Mouse (Mus musculus) forebrain, embryonic 11.5 days (tissue): Measurements from ENCODE around the gene Slc9a5. TPM values are rescaled to one million over a fixed set of nuclear protein-coding genes. Genes with fewer than 3 reads are reported as not detected.

Experiments used
- ATAC-seq: fragments of 200-750 bp; cut with Nextera tagmentation; replicated peaks from 2 replicates; pipeline ENCODE4 v1.8.0; 2017; ENCODE audit warnings: moderate TSS enrichment; ENCODE audit not compliant: low FRiP score
- DNase-seq: peaks from one replicate; pipeline ENCODE4 v3.0.0-alpha.2; 2017; ENCODE audit warnings: low spot score
- H3K27ac ChIP-seq: fragments of 300-500 bp; sonication (generic); 2 replicates; pipeline ENCODE4 v1.5.1; 2014; ENCODE audit warnings: low read depth, low read length
- H3K27me3 ChIP-seq: fragments of 300-500 bp; sonication (generic); 2 replicates; pipeline ENCODE4 v1.6.1; 2014; ENCODE audit warnings: mild to moderate bottlenecking, low read length, mixed read lengths; ENCODE audit not compliant: control insufficient read depth, insufficient read depth
- H3K36me3 ChIP-seq: fragments of 300-500 bp; sonication (generic); 2 replicates; pipeline ENCODE4 v1.6.1; 2014; ENCODE audit warnings: mild to moderate bottlenecking, low read length, moderate library complexity, mixed read lengths; ENCODE audit not compliant: control insufficient read depth, insufficient read depth
- H3K4me1 ChIP-seq: fragments of 300-500 bp; sonication (generic); replicated peaks from 2 replicates; pipeline ENCODE4 v1.6.1; 2014; ENCODE audit warnings: low read length, mixed read lengths; ENCODE audit not compliant: control insufficient read depth, insufficient read depth
- H3K4me2 ChIP-seq: fragments of 300-500 bp; sonication (generic); 2 replicates; pipeline ENCODE4 v1.6.1; 2014; ENCODE audit warnings: low read depth, mild to moderate bottlenecking, low read length, moderate library complexity, mixed read lengths; ENCODE audit not compliant: severe bottlenecking
- H3K4me3 ChIP-seq: fragments of 300-500 bp; sonication (generic); 2 replicates; pipeline ENCODE4 v1.5.1; 2014; ENCODE audit warnings: low read depth, low read length
- H3K9ac ChIP-seq: fragments of 300-500 bp; sonication (generic); 2 replicates; pipeline ENCODE4 v1.6.1; 2014; ENCODE audit warnings: low read length
- H3K9me3 ChIP-seq: fragments of 300-500 bp; sonication (generic); 2 replicates; pipeline ENCODE4 v1.6.1; 2016; ENCODE audit warnings: low read length, mixed read lengths; ENCODE audit not compliant: control insufficient read depth
- WGBS: fragments of 180-500 bp; shearing (Covaris S2); extraction: QIAGEN DNeasy Blood & Tissue Kit; methylation state at CpG from one replicate; pipeline ENCODE4 v1.1.7; 2014; 5-methylcytosine and 5-hydroxymethylcytosine counted together
- polyA plus RNA-seq: library from polyadenylated mRNA; unstranded; fragments of >200 nt; fragmentation: Nextera tagmentation; extraction: Ambion mirVana; gene quantifications from 2 replicates; pipeline ENCODE4 v1.2.1, GENCODE M21; 2014

Gene Slc9a5
- polyA plus RNA-seq, 1 experiment from 2014 or later: 7.7 TPM

DNA sequence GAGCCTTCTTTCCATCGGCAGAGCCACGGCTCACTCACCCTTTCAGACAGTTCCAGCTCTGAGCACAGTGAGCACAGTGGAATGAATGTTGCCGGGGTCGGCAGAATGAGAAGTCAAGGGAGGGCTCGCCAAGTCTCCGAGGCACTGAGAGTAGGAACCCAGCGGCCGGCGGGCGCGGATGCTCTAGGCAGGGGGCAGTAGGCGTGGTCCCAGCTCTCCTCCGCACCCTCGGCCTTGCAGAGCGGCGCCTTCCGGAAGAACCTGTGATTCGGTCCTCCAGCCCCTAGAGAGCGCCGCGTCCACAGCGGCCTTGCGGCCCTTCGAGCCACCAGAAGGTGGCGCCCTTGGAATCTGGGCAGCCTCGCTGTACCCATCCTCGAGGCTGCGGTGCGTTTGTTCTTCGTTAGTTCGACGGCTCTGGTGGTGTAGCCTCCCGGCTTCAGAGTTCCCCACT is 25.9 kb downstream of the Slc9a5 start:
- Histone ChIP-seq H3K9me3 (no peaks in the 10 kb centered on the region), H3K4me2 (peak overlapping the region; percentile 49), H3K27ac (no peak overlapping the region), H3K4me3 (0 out of 2 replicates have a peak overlapping the region, but pooled peaks have one; percentile 7), H3K9ac (no peak overlapping the region; the same call in 1 of the 2 replicates), H3K36me3 (no peaks in the 10 kb centered on the region), H3K4me1 (peaks cover 4% of the 10 kb centered on the region; the same call in 1 of the 2 replicates), H3K27me3 (no peaks in the 10 kb centered on the region)
- WGBS: 24% methylated on average over 33 of the region's 33 CpGs
- DNase-seq (peak; percentile 69), ATAC-seq (no peak; the same call in 1 of the 2 replicates)

DNA sequence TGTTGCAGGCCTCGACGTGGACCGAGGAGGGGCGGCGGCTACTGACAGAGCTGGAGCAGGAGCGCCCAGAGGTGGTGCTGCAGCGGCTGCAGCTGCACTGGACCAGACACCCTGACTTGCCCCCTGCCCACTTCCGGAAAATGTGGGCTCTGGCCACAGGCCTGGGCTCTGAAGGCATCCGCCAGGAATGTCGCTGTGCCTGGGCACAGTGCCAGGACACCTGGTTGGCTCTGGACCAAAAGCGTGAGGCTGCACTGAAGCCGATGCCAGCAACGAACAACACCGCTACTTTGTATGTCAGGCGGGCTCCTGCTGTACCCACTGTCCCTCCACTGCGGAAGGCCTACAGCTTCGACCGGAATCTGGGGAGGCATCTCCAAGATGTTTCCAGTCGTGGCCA is 30.0 kb downstream of the Slc9a5 start:
- Histone ChIP-seq H3K9me3 (no peaks in the 10 kb centered on the region), H3K27ac (no peak overlapping the region), H3K36me3 (no peaks in the 10 kb centered on the region), H3K9ac (no peak overlapping the region), H3K4me3 (no peak overlapping the region), H3K27me3 (no peaks in the 10 kb centered on the region), H3K4me2 (no peak overlapping the region), H3K4me1 (peaks cover 4% of the 10 kb centered on the region; the same call in 1 of the 2 replicates)
- WGBS: 81% methylated on average over 19 of the region's 19 CpGs
- DNase-seq (no peak), ATAC-seq (no peak)

DNA sequence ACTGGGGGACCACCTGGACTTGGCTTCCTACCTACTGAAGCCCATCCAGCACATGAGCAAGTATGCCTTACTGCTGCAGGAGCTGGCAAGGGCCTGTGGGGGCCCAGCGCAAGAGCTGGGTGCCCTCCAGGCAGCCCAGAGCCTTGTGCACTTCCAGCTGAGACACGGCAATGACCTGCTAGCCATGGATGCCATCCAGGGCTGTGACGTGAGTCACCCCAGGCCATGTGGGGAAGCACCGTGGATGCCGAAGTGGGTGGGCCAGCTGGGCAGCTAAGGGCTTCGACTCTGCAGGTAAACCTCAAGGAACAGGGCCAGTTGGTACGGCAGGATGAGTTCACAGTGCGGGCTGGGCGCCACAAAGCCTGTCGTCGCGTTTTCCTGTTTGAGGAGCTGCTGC is 31.7 kb downstream of the Slc9a5 start:
- no peak overlapping the region for H3K4me3 ChIP-seq
- no peak overlapping the region for H3K9ac ChIP-seq
- no peaks in the 10 kb centered on the region for H3K36me3 ChIP-seq
- DNase-seq (no peak), ATAC-seq (no peak)
- H3K9me3 ChIP-seq: no peaks in the 10 kb centered on the region
- no peak overlapping the region for H3K4me2 ChIP-seq
- H3K27ac ChIP-seq: no peak overlapping the region
- whole genome bisulfite sequencing: 85% methylated on average over 12 of the region's 12 CpGs
- H3K4me1 ChIP-seq: no peaks in the 10 kb centered on the region
- H3K27me3 ChIP-seq: no peaks in the 10 kb centered on the region

DNA sequence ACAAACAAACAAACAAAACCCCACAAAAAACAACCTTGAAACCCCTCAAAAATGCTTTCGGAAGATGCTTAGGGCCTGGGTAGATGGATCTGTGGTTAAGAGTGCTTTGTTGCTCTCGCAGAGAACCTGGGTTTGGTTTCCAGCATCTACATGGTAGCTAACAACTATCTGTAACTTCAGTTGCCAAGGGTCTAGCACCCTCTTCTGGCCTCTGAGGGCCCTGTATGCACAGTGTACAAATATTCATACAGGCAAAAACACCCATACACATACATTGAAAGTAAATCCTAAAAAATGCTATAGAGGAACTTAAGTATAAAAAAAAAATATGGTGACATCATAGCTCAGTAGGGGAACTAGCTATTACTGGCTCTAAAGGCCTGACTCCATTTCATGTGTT is 35.4 kb downstream of the Slc9a5 start:
- Histone ChIP-seq H3K27ac (no peak overlapping the region), H3K9me3 (no peaks in the 10 kb centered on the region), H3K4me3 (no peak overlapping the region), H3K4me1 (no peaks in the 10 kb centered on the region), H3K27me3 (no peaks in the 10 kb centered on the region), H3K36me3 (no peaks in the 10 kb centered on the region), H3K4me2 (no peak overlapping the region), H3K9ac (no peak overlapping the region)
- 93% methylated on average over 2 of the region's 2 CpGs for WGBS
- DNase-seq (no peak), ATAC-seq (no peak)

- no peak for DNase-seq
- H3K4me2 ChIP-seq: no peak overlapping the region
- no peaks in the 10 kb centered on the region for H3K27me3 ChIP-seq
- WGBS: 65% methylated on average over 1 of the region's 1 CpGs
- no peak overlapping the region for H3K4me3 ChIP-seq
- H3K9ac ChIP-seq: no peak overlapping the region
- H3K36me3 ChIP-seq: no peaks in the 10 kb centered on the region
- no peak overlapping the region for H3K27ac ChIP-seq
- no peaks in the 10 kb centered on the region for H3K4me1 ChIP-seq
- no peak for ATAC-seq
- no peaks in the 10 kb centered on the region for H3K9me3 ChIP-seq
These were observed 38.5 kb downstream of the Slc9a5 start for GRCm38 (mm10) chr8:105387151-105387550.

- Histone ChIP-seq H3K27ac (no peak overlapping the region), H3K9me3 (no peaks in the 10 kb centered on the region), H3K4me2 (no peak overlapping the region), H3K9ac (no peak overlapping the region), H3K36me3 (no peaks in the 10 kb centered on the region), H3K4me3 (no peak overlapping the region), H3K4me1 (no peaks in the 10 kb centered on the region), H3K27me3 (no peaks in the 10 kb centered on the region)
- no peak for ATAC-seq
- no peak for DNase-seq
- WGBS: 90% methylated on average over 6 of the region's 6 CpGs
These were observed 40.5 kb downstream of the Slc9a5 start for GRCm38 (mm10) chr8:105389096-105389495.

DNA sequence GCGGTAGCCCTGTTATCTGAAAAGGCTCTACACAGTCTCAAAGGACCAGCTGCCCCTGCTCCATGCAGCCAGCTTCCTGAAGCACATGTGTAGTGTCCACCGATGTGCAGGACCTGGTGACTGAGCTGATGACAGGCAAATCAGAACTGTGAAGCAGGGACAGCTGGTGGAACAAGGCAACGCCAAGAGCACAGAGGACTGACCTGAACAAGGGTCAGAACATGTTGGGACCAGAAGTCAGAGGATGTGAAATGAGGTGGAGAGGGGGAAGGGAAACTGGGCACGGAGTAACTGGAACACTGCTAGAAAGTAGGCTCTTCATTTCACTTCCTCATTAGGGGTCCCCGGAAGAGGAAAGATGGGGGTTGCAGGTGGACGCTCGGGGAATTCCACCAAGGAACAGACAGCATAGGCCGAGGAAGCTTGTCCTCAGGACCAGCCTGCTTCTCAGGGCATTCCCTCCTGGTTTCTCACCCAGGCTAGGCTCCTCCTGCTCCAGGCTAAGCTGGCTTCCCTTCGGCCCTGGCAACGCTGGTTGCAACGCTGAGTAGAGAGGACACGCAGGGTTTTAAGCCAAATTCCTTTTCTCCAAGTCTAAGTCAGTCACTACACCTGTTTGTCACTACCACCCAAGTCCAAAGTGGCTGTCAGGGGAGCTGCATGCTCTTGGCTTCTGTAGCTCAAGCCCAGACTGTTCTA is 44.6 kb downstream of the Slc9a5 start:
- ATAC-seq (no peak), DNase-seq (no peak)
- Histone ChIP-seq H3K4me3 (no peak overlapping the region), H3K36me3 (no peaks in the 10 kb centered on the region), H3K27ac (no peak overlapping the region), H3K4me2 (no peak overlapping the region), H3K27me3 (no peaks in the 10 kb centered on the region), H3K9me3 (no peaks in the 10 kb centered on the region), H3K4me1 (no peaks in the 10 kb centered on the region), H3K9ac (no peak overlapping the region)
- 90% methylated on average over 12 of the region's 12 CpGs for WGBS

DNA sequence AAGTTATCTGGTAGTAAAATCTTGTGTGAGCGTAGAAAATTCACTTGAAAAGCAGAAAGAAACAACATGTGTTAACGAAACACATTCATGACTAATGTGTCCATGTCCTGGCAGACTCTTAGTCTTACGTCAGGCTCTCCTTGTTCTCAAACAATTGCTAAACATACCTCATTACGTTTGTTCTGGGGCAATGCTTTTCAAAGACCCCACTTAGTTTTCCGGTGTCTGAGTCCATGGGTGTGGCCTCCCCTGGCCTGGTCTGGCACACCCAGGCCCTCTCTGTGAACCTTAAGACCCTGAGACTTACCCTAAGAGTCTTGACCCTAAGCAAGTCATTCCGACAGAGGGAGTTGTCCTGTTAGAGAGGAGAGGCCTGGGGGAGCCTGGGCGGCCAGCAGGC is 45.3 kb downstream of the Slc9a5 start:
- Histone ChIP-seq H3K27me3 (no peaks in the 10 kb centered on the region), H3K4me1 (no peaks in the 10 kb centered on the region), H3K4me2 (no peak overlapping the region), H3K9ac (no peak overlapping the region), H3K4me3 (no peak overlapping the region), H3K27ac (no peak overlapping the region), H3K36me3 (no peaks in the 10 kb centered on the region), H3K9me3 (no peaks in the 10 kb centered on the region)
- 56% methylated on average over 7 of the region's 7 CpGs for WGBS
- ATAC-seq (no peak), DNase-seq (no peak)

GRCm38 (mm10) chr8:105397747-105398146 is 49.1 kb downstream of the Slc9a5 start:
- Histone ChIP-seq H3K9me3 (no peaks in the 10 kb centered on the region), H3K4me1 (no peaks in the 10 kb centered on the region), H3K4me3 (no peak overlapping the region), H3K9ac (no peak overlapping the region), H3K4me2 (no peak overlapping the region), H3K27ac (no peak overlapping the region), H3K36me3 (no peaks in the 10 kb centered on the region), H3K27me3 (no peaks in the 10 kb centered on the region)
- WGBS: 38% methylated on average over 3 of the region's 3 CpGs
- ATAC-seq (no peak), DNase-seq (no peak)
